Mouse (Mus musculus) MEL (cell line): ENCODE data around the gene Rragd. TPM values are rescaled to one million over a fixed set of nuclear protein-coding genes. Genes with fewer than 3 reads are reported as not detected.

Experiments
- DNase-seq: peaks from one replicate; pipeline ENCODE4 v3.0.0; 2011; ENCODE audit warnings: low read depth, low spot score
- H3K27ac ChIP-seq: 2 replicates; pipeline ENCODE4 v1.5.1; 2012; ENCODE audit warnings: low read depth, mild to moderate bottlenecking, control low read depth, low read length, moderate library complexity; ENCODE audit not compliant: control insufficient read depth
- H3K27me3 ChIP-seq, 2 experiments: fragments of 150-350 bp in 1 of 2; sonication (generic) in 1 of 2; 2 replicates each; pipeline ENCODE4 v1.6.1; 2012; ENCODE audit warnings: low read length in 2 of 2, mild to moderate bottlenecking in 2 of 2, improper control_type of control experiment in 1 of 2, moderate library complexity in 1 of 2; ENCODE audit not compliant: insufficient read depth in 2 of 2, control insufficient read depth in 1 of 2
- H3K36me3 ChIP-seq, 2 experiments: 2 replicates each; pipeline ENCODE4 v1.6.1; 2012 to 2014; ENCODE audit warnings: low read length in 2 of 2, improper control_type of control experiment in 1 of 2, inconsistent platforms in 1 of 2, mild to moderate bottlenecking in 1 of 2; ENCODE audit not compliant: insufficient read depth in 2 of 2, control insufficient read depth in 1 of 2
- H3K4me1 ChIP-seq, 2 experiments: fragments of 150-350 bp in 1 of 2; sonication (generic) in 1 of 2; 2 replicates each; pipeline ENCODE4 v1.6.1; 2012; ENCODE audit warnings: low read length in 2 of 2, improper control_type of control experiment in 1 of 2, mild to moderate bottlenecking in 1 of 2; ENCODE audit not compliant: insufficient read depth in 2 of 2, control insufficient read depth in 1 of 2
- H3K4me3 ChIP-seq, 2 experiments: fragments of 150-350 bp in 1 of 2; sonication (generic) in 1 of 2; 2 replicates each; pipeline ENCODE4 v1.5.1; 2012; ENCODE audit warnings: low read depth in 2 of 2, low read length in 2 of 2, mild to moderate bottlenecking in 2 of 2, moderate library complexity in 2 of 2, control low read depth in 1 of 2, improper control_type of control experiment in 1 of 2; ENCODE audit not compliant: control insufficient read depth in 1 of 2, insufficient read depth in 1 of 2
- H3K79me2 ChIP-seq: 2 replicates; pipeline ENCODE4 v1.6.1; 2012; ENCODE audit warnings: mild to moderate bottlenecking, low read length, moderate library complexity; ENCODE audit not compliant: control insufficient read depth, poor library complexity, insufficient read depth
- H3K9ac ChIP-seq: 2 replicates; pipeline ENCODE4 v1.6.1; 2012; ENCODE audit warnings: low read depth, mild to moderate bottlenecking, control low read depth, low read length, moderate library complexity; ENCODE audit not compliant: control insufficient read depth, poor library complexity, severe bottlenecking
- H3K9me3 ChIP-seq: fragments of 150-350 bp; sonication (generic); replicated peaks from 2 replicates; pipeline ENCODE4 v1.6.1; 2012; ENCODE audit warnings: mild to moderate bottlenecking, low read length, improper control_type of control experiment, moderate library complexity; ENCODE audit not compliant: insufficient read depth
- CHD1 ChIP-seq: IDR thresholded peaks from 2 replicates; pipeline ENCODE4 v1.6.1; 2012; ENCODE audit warnings: low read depth, mild to moderate bottlenecking, inconsistent platforms, low read length, improper control_type of control experiment
- EP300 ChIP-seq, 2 experiments: IDR thresholded peaks; 2 replicates each; pipeline ENCODE4 v1.6.1; 2011; ENCODE audit warnings: improper control_type of control experiment in 2 of 2, low read length in 2 of 2, low read depth in 1 of 2, mild to moderate bottlenecking in 1 of 2
- ETS1 ChIP-seq: IDR thresholded peaks from 2 replicates; pipeline ENCODE4 v1.6.1; 2012; ENCODE audit warnings: low read depth, mild to moderate bottlenecking, inconsistent platforms, low read length, improper control_type of control experiment, moderate library complexity
- GATA1 ChIP-seq: IDR thresholded peaks from 2 replicates; pipeline ENCODE4 v1.6.1; 2011; ENCODE audit warnings: low read depth, low read length, improper control_type of control experiment
- KAT2A ChIP-seq: conservative IDR thresholded peaks from 2 replicates; pipeline ENCODE4 v1.6.1; 2012; ENCODE audit warnings: low read depth, low read length, improper control_type of control experiment, inconsistent platforms
- MAFK ChIP-seq: IDR thresholded peaks from 2 replicates; pipeline ENCODE4 v1.6.1; 2011; ENCODE audit warnings: low read depth, mild to moderate bottlenecking, low read length, improper control_type of control experiment, borderline replicate concordance
- MEF2A ChIP-seq: IDR thresholded peaks from 2 replicates; pipeline ENCODE4 v1.6.1; 2014; ENCODE audit warnings: low read depth, mild to moderate bottlenecking, inconsistent platforms, low read length, improper control_type of control experiment; ENCODE audit not compliant: poor library complexity, insufficient replicate concordance, severe bottlenecking; ENCODE audit errors: extremely low read depth
- NELFE ChIP-seq: IDR thresholded peaks from 2 replicates; pipeline ENCODE4 v1.6.1; 2011; ENCODE audit warnings: low read depth, low read length, improper control_type of control experiment
- POLR2AphosphoS5 ChIP-seq: IDR thresholded peaks from 2 replicates; pipeline ENCODE4 v1.6.1; 2012; ENCODE audit warnings: low read depth, borderline replicate concordance, mild to moderate bottlenecking, inconsistent platforms, low read length, moderate library complexity, mixed read lengths
- RAD21 ChIP-seq: IDR thresholded peaks from 2 replicates; pipeline ENCODE4 v1.6.1; 2011; ENCODE audit warnings: mild to moderate bottlenecking, low read depth, low read length, improper control_type of control experiment
- RCOR1 ChIP-seq: IDR thresholded peaks from 2 replicates; pipeline ENCODE4 v1.6.1; 2012; ENCODE audit warnings: low read depth, mild to moderate bottlenecking, inconsistent platforms, low read length, improper control_type of control experiment
- TAL1 ChIP-seq: IDR thresholded peaks from 2 replicates; pipeline ENCODE4 v1.6.1; 2012; ENCODE audit warnings: mild to moderate bottlenecking, inconsistent platforms, low read length, moderate library complexity, mixed read lengths
- USF1 ChIP-seq: IDR thresholded peaks from 2 replicates; pipeline ENCODE4 v1.6.1; 2014; ENCODE audit warnings: low read depth, mild to moderate bottlenecking, inconsistent platforms, low read length, improper control_type of control experiment, moderate library complexity
- ZMIZ1 ChIP-seq: IDR thresholded peaks from 2 replicates; pipeline ENCODE4 v1.6.1; 2012; ENCODE audit warnings: low read depth, mild to moderate bottlenecking, inconsistent platforms, low read length, improper control_type of control experiment, moderate library complexity
- polyA plus RNA-seq, 2 experiments: library from polyadenylated mRNA; stranded (reverse) in 1 of 2; unstranded in 1 of 2; fragments of >175 nt in 1 of 2; fragments of >200 nt in 1 of 2; gene quantifications; 2 replicates each; pipeline versions ENCODE4 v1.2.1 to v1.2.4; 2012; ENCODE audit warnings: low replicate concordance in 2 of 2, low read depth in 1 of 2; ENCODE audit not compliant: insufficient read length in 2 of 2, insufficient read depth in 1 of 2, missing spikeins in 1 of 2
- total RNA-seq: library from RNA; depleted of rRNA; stranded (reverse); fragments of 300-350 nt; gene quantifications from 2 replicates; pipeline ENCODE4 v1.2.3, GENCODE M21; 2012

Gene Rragd
- total and polyA plus RNA-seq, 3 experiments = not detected

DNA sequence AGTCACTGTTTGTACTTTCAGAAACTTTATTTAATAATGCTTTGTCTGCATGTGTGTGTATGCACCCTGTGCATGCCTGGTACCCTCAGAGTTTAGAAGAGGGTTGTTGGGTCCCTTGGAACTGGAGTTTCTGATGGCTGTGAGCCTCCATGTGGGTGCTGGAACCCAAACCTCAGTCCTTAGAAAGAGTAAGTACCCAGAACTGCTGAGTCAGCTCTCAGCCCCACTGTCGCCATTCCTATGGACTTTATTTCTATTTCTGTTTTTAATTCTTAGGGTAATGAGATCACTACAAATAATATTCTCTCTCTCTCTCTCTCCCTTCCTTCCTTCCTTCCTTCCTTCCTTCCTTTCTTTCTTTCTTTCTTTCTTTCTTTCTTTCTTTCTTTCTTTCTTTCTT is 27.2 kb downstream of the Rragd start:
- H3K4me3 ChIP-seq = no peak overlapping the region
- TF ChIP-seq RAD21 = no peak
- TF ChIP-seq MAFK = peak; percentile 49; the same call in 1 of the 2 replicates
- no peak for TF ChIP-seq CHD1
- TF ChIP-seq ZMIZ1 = no peak
- no peak for TF ChIP-seq GATA1
- no peak for TF ChIP-seq POLR2AphosphoS5
- TF ChIP-seq, all 39 proteins: peak for 1
- H3K9me3 ChIP-seq = no peaks in the 10 kb centered on the region
- H3K4me1 ChIP-seq = no peaks in the 10 kb centered on the region; a peak in 1 of 4 replicates
- H3K36me3 ChIP-seq = peaks cover 0 to 3% of the 10 kb centered on the region in 2 experiments; a peak in 1 of 4 replicates
- DNase-seq = no peak
- no peak overlapping the region for H3K9ac ChIP-seq
- no peaks in the 10 kb centered on the region for H3K27me3 ChIP-seq
- no peaks in the 10 kb centered on the region for H3K79me2 ChIP-seq
- H3K27ac ChIP-seq = no peak overlapping the region

DNA sequence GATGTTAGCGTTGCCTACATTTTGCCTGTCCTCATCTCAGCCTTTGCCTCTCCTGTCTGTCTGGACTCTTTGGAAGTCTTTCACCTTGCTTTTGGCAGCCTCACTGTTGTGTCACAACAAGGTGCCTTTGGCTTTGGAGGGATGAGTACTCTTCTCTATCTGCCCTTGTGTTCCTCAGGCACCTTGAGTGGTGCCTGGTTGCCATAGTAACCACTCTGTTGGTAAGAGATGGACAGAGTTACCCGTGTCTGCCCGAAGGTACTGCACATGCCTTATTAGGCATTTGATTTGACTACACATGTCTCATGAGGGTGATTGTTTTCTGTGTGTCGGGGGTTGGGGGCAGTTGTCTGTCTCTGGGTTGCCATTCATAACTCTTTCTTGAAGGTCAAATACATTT is 29.6 kb downstream of the Rragd start:
- Histone ChIP-seq H3K9me3 (no peaks in the 10 kb centered on the region), H3K36me3 (no peaks in the 10 kb centered on the region), H3K27me3 (no peaks in the 10 kb centered on the region), H3K79me2 (no peaks in the 10 kb centered on the region), H3K4me3 (no peak overlapping the region), H3K4me1 (no peaks in the 10 kb centered on the region; a peak in 1 of 4 replicates), H3K27ac (no peak overlapping the region), H3K9ac (no peak overlapping the region)
- no peak for DNase-seq
- TF ChIP-seq KAT2A (no peak), ETS1 (no peak), TAL1 (no peak), EP300 (IDR thresholded peaks at IDR 0.05; ENCODE audit: low read depth in 1 of 2, low read length in 2 of 2) (no peak), MEF2A (no peak), NELFE (no peak), RCOR1 (no peak), ZMIZ1 (no peak), USF1 (no peak)
